In the genomic region with DNA sequence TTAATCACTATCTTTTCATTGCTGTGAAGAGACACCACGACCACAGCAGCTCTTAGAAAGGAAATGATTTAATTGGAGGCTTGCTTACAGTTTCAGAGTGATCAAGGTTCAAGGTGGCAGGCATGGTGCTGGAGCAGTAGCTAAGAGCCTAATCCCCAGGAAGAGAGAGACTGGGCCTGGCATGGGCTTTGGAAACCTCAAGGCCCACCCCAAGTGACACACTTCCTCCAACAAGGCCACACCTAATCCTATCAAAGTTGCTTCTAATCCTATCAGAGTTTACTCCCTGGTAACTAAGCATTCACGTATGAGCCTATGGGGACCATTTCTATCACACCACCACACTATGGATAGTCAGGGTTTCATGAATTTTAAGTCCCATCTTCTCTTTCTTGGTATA, we compare ENCODE assay signal across 22 mouse cellular contexts. TPM values are rescaled to one million over a fixed set of nuclear protein-coding genes. Genes with fewer than 3 reads are reported as not detected.
"Had no signal": no experiment of that assay in that cellular context is flagged by ENCODE, and none has a peak within 500 bp of the region (broad histone marks: within the 10 kb centered on the region; RNA-seq: fewer than 3 reads in every experiment).

No protein-coding gene starts in this region.

- DNase-seq: kidney, adult 11 months; kidney, postnatal 10 days; kidney, postnatal 4 days; lung, adult 2 months; right cerebral cortex, postnatal 4 days; thymus, postnatal 14 days had no signal

- ATAC-seq: lung, postnatal 0 days; midbrain, embryonic 15.5 days had no signal

- H3K4me1 ChIP-seq: limb, embryonic 10.5 days; midbrain, embryonic 15.5 days; neural tube, embryonic 13.5 days had no signal

- H3K4me2 ChIP-seq: liver, embryonic 11.5 days; liver, embryonic 15.5 days; midbrain, embryonic 11.5 days; midbrain, embryonic 15.5 days; neural tube, embryonic 13.5 days had no signal

- H3K4me3 ChIP-seq: limb, embryonic 10.5 days; liver, embryonic 15.5 days; megakaryocyte, embryonic 14.5 days; midbrain, embryonic 15.5 days; neural tube, embryonic 13.5 days had no signal

- H3K9me3 ChIP-seq: limb, embryonic 10.5 days; liver, embryonic 15.5 days; midbrain, embryonic 15.5 days; neural tube, embryonic 13.5 days had no signal

- H3K27ac ChIP-seq: limb, embryonic 10.5 days; liver, embryonic 15.5 days; macrophage; midbrain, embryonic 15.5 days; neural tube, embryonic 13.5 days; stomach, postnatal 0 days had no signal

- H3K36me3 ChIP-seq: limb, embryonic 10.5 days; liver, embryonic 15.5 days; midbrain, embryonic 15.5 days; neural tube, embryonic 13.5 days had no signal

- H3K27me3 ChIP-seq: liver, embryonic 15.5 days; megakaryocyte, embryonic 14.5 days; midbrain, embryonic 15.5 days; neural tube, embryonic 13.5 days had no signal

- H3K9ac ChIP-seq: liver, embryonic 15.5 days; midbrain, embryonic 15.5 days; neural tube, embryonic 13.5 days had no signal

RNA-seq across cellular contexts. Expression of a gene that starts 28.2 kb away (rescaled TPM):
- total RNA-seq: layer of hippocampus, adult 8-10 months; layer of hippocampus, postnatal 14 days; left cerebral cortex, adult 18-20 months; left cerebral cortex, postnatal 10 days had no signal
- polyA plus RNA-seq: kidney, embryonic 14.5 days; liver, embryonic 11.5 days; lung, adult 2 months; lung, postnatal 0 days; macrophage; midbrain, embryonic 11.5 days; midbrain, embryonic 15.5 days; neural tube, embryonic 13.5 days; stomach, postnatal 0 days had no signal

RNA-seq across cellular contexts. Expression of a gene that starts 52.8 kb away (rescaled TPM):
- total RNA-seq: monocyte, adult 5-6 weeks had no signal
- polyA plus RNA-seq: macrophage had no signal
